Mouse (Mus musculus): Measurements from ENCODE around the gene Tmem167. TPM values are rescaled to one million over a fixed set of nuclear protein-coding genes. Genes with fewer than 3 reads are reported as not detected.

Gene Tmem167
- 1.4 TPM in 2 replicates for polyA plus RNA-seq (2012; rRNA removed)

DNA sequence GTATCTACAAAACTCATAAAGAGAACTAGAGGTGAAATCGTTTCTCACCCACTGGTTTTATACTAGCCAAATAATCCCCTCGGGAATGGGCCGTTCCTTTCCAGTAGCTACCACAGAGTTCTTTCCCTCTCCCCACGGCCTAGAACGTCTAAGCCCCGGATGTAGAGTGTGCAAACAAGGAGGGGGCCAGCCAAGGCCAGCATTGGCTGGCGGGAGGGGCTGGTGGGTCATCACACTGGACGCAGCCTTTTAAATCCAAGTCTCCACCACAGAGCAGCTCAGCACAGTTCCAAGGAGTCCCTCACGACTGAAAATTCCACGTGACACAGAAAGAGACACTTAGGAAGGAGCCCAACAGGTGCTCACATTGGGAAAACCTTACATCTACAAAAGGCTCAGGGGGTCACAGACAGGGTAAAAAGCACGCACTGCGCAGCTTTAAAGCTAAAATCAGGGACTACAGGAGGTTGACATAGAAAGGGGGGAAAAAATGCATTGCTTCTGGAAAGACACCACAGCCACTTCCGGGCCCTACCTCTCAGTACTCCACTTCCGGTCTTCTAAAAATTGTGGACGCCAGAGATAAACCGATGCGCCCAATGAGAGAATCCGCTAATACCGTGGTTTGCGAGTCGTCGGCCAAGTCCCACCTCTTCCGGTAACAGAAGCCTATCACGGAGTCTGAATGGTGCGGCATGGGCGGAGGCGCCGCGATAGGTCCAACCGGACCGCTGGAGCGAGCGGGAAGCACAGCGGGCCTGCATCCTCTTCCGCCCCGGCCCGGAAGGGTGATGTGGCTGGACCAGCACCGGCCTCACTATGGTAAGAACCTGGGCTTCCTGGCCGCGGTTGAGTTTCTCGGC lies at the start of gene Tmem167, which contains the start of gene Xrcc4:
Tmem167 (plus strand) TSS at position 162 of the 863 bp plus-strand sequence.
Xrcc4 (minus strand) TSS at position 647 of the 863 bp plus-strand sequence.

Other genes starting within 250 kb of the Tmem167 start
- gene Xrcc4, start 485 bp downstream of the Tmem167 start, polyA plus RNA-seq (2012; rRNA removed) = 0.27 and 0.65 TPM in 2 replicates

All from colon, adult 2 months (tissue).